Mouse (Mus musculus): ENCODE data around the gene Scn2a. TPM values are rescaled to one million over a fixed set of nuclear protein-coding genes. Genes with fewer than 3 reads are reported as not detected.
"Not testable (repeated sequence)": the region's sequence is repeated elsewhere in the genome, so short reads cannot be mapped to it uniquely, and the experiment has no call there.

Gene Scn2a
- polyA plus RNA-seq, 1 experiment = 0.11 TPM

GRCm38 (mm10) chr2:65690456-65691184, 70.0 kb downstream of the Scn2a start:
- WGBS = 75% methylated on average over 6 of the region's 6 CpGs
- no peak for DNase-seq (ENCODE audit: low read depth, low spot score)

GRCm38 (mm10) chr2:65694485-65694884, 73.9 kb downstream of the Scn2a start:
- no peak for DNase-seq (ENCODE audit: low read depth, low spot score)
- WGBS = 70% methylated on average over 3 of the region's 3 CpGs

DNA sequence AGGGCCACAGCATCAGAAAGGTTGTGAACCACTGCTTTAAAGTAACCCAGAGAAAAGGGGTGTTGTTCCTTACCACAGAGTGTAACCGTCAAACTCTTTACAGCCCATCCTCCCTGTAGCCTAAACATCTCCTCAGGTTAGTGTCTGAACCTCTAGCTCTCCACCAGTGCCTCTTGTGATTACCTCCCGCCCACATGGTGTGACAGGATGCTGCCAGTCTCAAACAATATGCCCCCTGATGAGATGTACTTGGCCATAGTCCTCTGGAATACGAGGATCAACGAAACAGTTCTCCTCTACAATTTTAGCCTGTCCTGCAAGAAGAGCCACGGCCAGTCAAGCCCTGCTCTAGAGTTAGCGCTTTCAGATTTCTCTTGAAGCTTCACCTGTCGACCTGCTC, 74.5 kb downstream of the Scn2a start:
- DNase-seq (ENCODE audit: low read depth, low spot score) = no peak
- WGBS = 80% methylated on average over 7 of the region's 7 CpGs

DNA sequence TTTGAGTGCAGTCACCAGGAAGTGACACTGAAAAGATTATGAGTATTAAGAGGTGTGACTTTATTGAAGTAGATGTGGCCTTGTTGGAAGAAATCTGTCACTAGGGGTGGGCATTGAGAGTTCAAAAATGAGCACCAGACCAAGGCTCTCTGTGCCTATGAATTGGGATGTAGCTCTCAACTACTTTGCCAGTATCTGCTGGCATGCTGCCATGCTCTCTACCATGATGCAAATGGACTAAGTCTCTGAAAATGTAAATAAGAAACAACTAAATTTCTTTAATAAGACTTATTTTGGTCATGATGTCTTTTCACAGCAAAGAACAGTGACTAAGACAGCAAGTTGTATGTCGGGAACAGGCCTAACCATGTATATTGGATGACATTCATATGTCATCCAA, 79.7 kb downstream of the Scn2a start:
- 62% methylated on average over 1 of the region's 1 CpGs for WGBS
- DNase-seq (ENCODE audit: low read depth, low spot score) = no peak

DNA sequence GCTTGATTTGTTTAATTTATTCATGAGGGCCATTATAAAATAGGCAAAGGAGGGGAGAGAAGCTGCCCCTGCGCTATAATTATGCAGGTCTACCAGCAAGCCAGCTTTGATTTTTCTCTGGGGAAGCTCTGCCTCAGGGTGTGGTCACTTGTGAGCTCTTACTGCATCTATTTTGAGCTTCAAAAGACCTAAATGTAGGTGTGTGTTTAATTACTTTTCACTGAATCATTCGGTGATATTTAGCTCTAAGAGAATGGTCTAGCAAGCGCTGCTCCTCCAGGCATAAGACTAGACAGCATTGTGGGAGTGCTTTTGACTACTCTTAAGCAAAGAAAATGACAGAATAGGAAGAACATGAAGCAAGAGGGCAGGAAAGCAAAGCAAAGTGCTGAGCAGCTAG, 80.6 kb downstream of the Scn2a start:
- no peak for DNase-seq (ENCODE audit: low read depth, low spot score)
- 89% methylated on average over 3 of the region's 3 CpGs for WGBS

DNA sequence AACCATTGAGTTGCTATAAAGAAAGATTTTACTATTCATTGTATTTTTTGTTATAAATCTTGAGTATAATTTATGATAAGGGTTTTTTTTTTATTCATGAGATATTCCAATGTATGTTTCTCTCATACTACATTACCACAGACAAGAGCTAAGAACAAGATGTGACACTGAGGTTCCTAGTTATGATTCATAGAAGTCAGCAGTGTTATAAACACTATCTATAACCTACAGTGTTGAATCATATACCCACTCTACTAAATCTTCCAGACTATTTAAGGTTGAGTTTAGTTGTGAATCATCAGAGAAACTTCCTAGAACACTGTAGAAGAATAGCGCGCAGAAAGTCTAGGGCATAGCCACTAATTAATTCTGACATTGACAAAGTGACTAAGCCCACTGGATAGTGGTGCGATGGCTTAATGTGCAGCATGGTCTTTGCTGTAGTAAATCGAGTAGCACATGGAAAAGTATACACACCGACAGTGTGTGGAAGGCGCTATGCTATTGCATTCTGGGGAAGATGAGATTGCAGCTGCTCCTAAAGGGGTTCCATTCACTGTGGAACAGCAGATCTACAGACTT, 101.7 kb downstream of the Scn2a start:
- DNase-seq (ENCODE audit: low read depth, low spot score) = no peak
- 92% methylated on average over 6 of the region's 6 CpGs for WGBS

DNA sequence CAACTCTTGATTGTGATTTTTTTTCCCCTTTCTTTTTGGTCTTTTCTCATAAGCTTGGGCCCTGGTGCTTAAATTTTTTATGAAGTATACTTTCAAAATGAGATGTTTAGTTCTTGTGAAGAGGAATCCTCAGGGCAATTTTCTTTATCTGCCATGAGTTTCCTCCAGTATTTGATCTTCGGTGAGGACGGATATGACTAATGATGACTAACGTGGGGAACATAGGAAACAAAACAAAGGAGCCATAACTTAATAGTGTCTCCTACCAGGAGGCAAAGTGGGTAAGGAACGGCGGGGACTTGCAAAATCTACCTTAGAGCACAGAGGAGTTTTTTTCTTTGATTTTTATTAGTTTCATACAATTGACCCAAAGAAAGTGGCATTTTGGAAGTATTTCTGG, 124.8 kb downstream of the Scn2a start:
- 78% methylated on average over 5 of the region's 5 CpGs for WGBS
- DNase-seq (ENCODE audit: low read depth, low spot score) = no peak

DNA sequence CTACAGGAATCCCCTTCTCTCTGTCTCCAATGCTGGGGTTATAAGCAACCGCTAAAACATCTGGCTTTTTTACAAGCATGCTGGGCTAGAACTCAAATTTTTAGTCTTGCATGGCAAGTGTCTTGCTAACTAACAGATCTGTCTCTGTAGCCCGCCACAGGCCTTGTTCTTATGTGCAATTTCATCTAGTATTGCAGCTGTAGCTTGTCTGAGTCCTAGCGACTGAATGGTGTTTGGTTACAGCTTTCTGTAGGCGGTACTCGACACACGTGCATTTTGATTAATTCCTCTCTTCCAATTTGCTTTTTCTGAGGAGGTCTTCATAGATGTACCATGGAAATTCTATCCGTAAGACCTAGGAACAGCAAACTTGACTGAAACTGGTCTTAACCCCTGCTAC, 161.9 kb downstream of the Scn2a start:
- 68% methylated on average over 7 of the region's 7 CpGs for WGBS
- DNase-seq (ENCODE audit: low read depth, low spot score) = no peak

DNA sequence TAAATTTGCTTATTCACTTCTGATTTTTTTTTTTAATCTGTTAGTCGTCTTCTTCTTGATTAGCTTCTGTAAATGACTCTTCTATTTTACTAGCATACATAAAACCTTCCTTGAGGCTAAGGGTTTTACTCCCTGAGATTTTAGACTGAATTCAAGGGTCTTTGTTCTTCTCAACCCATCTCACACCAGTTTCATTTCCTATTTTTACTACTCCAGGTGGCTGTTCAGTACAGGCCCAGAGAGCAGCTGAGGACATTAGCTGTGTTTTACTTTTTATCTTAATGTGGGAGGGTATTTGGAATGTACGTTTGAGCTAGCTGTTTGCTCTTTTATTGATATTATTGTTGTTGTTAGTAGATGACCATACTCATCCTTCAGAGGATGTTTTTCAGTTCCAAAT, 162.8 kb downstream of the Scn2a start:
- 59% methylated on average over 2 of the region's 2 CpGs for WGBS
- DNase-seq (ENCODE audit: low read depth, low spot score) = no peak

- no peak for DNase-seq (ENCODE audit: low read depth, low spot score)
These were observed 171.9 kb downstream of the Scn2a start for GRCm38 (mm10) chr2:65792516-65792915.

DNA sequence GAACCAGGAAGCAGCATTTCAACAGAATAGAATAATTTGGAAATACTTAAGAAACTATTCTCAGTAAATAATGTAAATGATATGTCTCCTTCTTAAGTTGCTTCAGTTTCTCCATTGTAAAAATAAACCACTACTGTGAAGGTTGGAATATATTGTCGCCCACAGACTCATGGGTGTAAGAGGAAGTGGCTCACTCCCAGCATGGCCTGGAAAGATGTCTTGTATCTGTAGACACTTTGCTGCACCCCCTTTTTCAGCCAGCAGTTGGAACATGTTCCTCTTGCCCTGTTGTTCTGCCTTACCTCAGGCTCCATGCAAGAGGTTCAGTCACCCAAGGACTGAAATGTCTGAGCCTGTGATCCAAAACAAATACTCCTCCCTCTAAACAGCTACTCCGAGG, 173.0 kb downstream of the Scn2a start:
- no peak for DNase-seq (ENCODE audit: low read depth, low spot score)
- 68% methylated on average over 2 of the region's 2 CpGs for WGBS

More at GRCm38 (mm10) chr2:65792516-65792915, 171.9 kb downstream of the Scn2a start:
- 15% methylated on average over 3 of the region's 3 CpGs for WGBS

- DNase-seq (ENCODE audit: low read depth, low spot score) = no peak
- WGBS = 61% methylated on average over 1 of the region's 1 CpGs
These were observed 180.6 kb downstream of the Scn2a start for GRCm38 (mm10) chr2:65801054-65801709.

GRCm38 (mm10) chr2:65806556-65806955, 186.0 kb downstream of the Scn2a start:
- WGBS = 92% methylated on average over 6 of the region's 6 CpGs
- no peak for DNase-seq (ENCODE audit: low read depth, low spot score)

GRCm38 (mm10) chr2:65811203-65811602, 190.6 kb downstream of the Scn2a start:
- WGBS = 83% methylated on average over 6 of the region's 6 CpGs
- DNase-seq (ENCODE audit: low read depth, low spot score) = not testable (repeated sequence)

Other genes starting within 250 kb of the Scn2a start
- gene Scn3a, start 53.1 kb upstream of the Scn2a start, polyA plus RNA-seq (2012; rRNA removed) = 0.25 and 0.35 TPM in 2 replicates
- 0.05 and 0.06 TPM in 2 replicates for gene Csrnp3, start 225.0 kb downstream of the Scn2a start, polyA plus RNA-seq (2012; rRNA removed)